In genomic region chr13:44329701-44330100, GRCm38 (mm10) we compare ENCODE assay signal across 17 mouse cellular contexts.
DNase-seq lines count a peak whose midpoint lies in the region; ATAC-seq and TF ChIP-seq lines count a peak whose summit lies in the region.
"Had no signal": no experiment of that assay in that cellular context is flagged by ENCODE, and none has a peak within 500 bp of the region (broad histone marks: within the 10 kb centered on the region; RNA-seq: fewer than 3 reads in every experiment).

No protein-coding gene starts in this region.

- no peaks in the 10 kb centered on the region; the same call in none of the 2 replicates for H3K4me1 ChIP-seq in lung, embryonic 14.5 days (ENCODE audit: insufficient read depth)
- H3K4me1 ChIP-seq in limb, embryonic 10.5 days = peaks cover 33% of the 10 kb centered on the region
- H3K4me1 ChIP-seq: midbrain, embryonic 13.5 days; neural tube, embryonic 12.5 days had no signal

- no peaks in the 10 kb centered on the region for H3K9me3 ChIP-seq in lung, embryonic 14.5 days (ENCODE audit: low read depth, low read length)
- no peaks in the 10 kb centered on the region for H3K9me3 ChIP-seq in limb, embryonic 10.5 days (replicated peaks)
- H3K9me3 ChIP-seq: embryonic facial prominence, embryonic 12.5 days; midbrain, embryonic 13.5 days; neural tube, embryonic 12.5 days had no signal

- H3K27ac ChIP-seq in lung, embryonic 14.5 days (ENCODE audit: low read depth) = no peak overlapping the region
- H3K27ac ChIP-seq in limb, embryonic 10.5 days = peak overlapping the region; percentile 37
- H3K27ac ChIP-seq: hindbrain, embryonic 14.5 days; midbrain, embryonic 13.5 days; neural tube, embryonic 12.5 days had no signal

- no peak for TF ChIP-seq CTCF in lung, embryonic 14.5 days (IDR thresholded peaks at IDR 0.05; ENCODE audit: low read depth)

- no peak overlapping the region for H3K4me2 ChIP-seq in lung, embryonic 14.5 days
- H3K4me2 ChIP-seq: embryonic facial prominence, embryonic 12.5 days; hindbrain, embryonic 14.5 days; midbrain, embryonic 13.5 days; neural tube, embryonic 12.5 days had no signal

- H3K27me3 ChIP-seq in lung, embryonic 14.5 days (ENCODE audit: insufficient read depth, low read length) = no peaks in the 10 kb centered on the region
- no peaks in the 10 kb centered on the region for H3K27me3 ChIP-seq in limb, embryonic 10.5 days (ENCODE audit: low read depth, poor library complexity, severe bottlenecking)
- H3K27me3 ChIP-seq: embryonic facial prominence, embryonic 12.5 days; midbrain, embryonic 13.5 days; neural tube, embryonic 12.5 days had no signal

- intact Hi-C loops in heart, postnatal 25 days (cut with DNase I) = no loop called here

- peak; percentile 60 for DNase-seq in lung, embryonic 14.5 days
- DNase-seq in lung, adult 18-20 months = no peak
- peak; percentile 51 for DNase-seq in forelimb bud, embryonic 11.5 days (ENCODE audit: low read depth, low spot score)
- peak; percentile 27 for DNase-seq in heart, postnatal 25 days (ENCODE audit: low spot score)
- peak; percentile 60 for DNase-seq in limb, embryonic 10.5 days (ENCODE audit: low spot score)
- no peak for DNase-seq in frontal cortex, postnatal 14 days (ENCODE audit: low spot score in 2 of 2)
- no peak for DNase-seq in retina, embryonic 14.5 days (ENCODE audit: low spot score)
- no peak for DNase-seq in MN1 (ENCODE audit: low spot score)
- DNase-seq: adrenal gland, postnatal 25 days; cerebellum, adult 11 months; right cerebral cortex, adult 18-20 months; thymus, adult 18-20 months had no signal

- WGBS in lung, embryonic 14.5 days = 47% methylated on average over 10 of the region's 10 CpGs
- 12% methylated on average over 10 of the region's 10 CpGs for WGBS in limb, embryonic 10.5 days

- no peak for ATAC-seq in lung, embryonic 14.5 days (ENCODE audit: insufficient read depth)
- ATAC-seq: forebrain, embryonic 16.5 days; midbrain, embryonic 13.5 days had no signal

- H3K4me3 ChIP-seq in lung, embryonic 14.5 days (ENCODE audit: low read depth, low read length) = no peak overlapping the region
- no peak overlapping the region; the same call in 1 of the 2 replicates for H3K4me3 ChIP-seq in limb, embryonic 10.5 days
- H3K4me3 ChIP-seq: embryonic facial prominence, embryonic 12.5 days; midbrain, embryonic 13.5 days; neural tube, embryonic 12.5 days had no signal

- no peak overlapping the region for H3K9ac ChIP-seq in lung, embryonic 14.5 days
- H3K9ac ChIP-seq: embryonic facial prominence, embryonic 12.5 days; hindbrain, embryonic 14.5 days; midbrain, embryonic 13.5 days; neural tube, embryonic 12.5 days had no signal

- no peaks in the 10 kb centered on the region for H3K36me3 ChIP-seq in lung, embryonic 14.5 days (ENCODE audit: insufficient read depth)
- H3K36me3 ChIP-seq in limb, embryonic 10.5 days = no peaks in the 10 kb centered on the region
- H3K36me3 ChIP-seq: embryonic facial prominence, embryonic 12.5 days; midbrain, embryonic 13.5 days; neural tube, embryonic 12.5 days had no signal

Comparison
In these comparisons a context has a peak if more than half of its experiments do, and no peak if none do; other contexts are left out.
1. DNase-seq: peak in lung, embryonic 14.5 days (single experiment), forelimb bud, embryonic 11.5 days (single experiment), heart, postnatal 25 days (single experiment) and limb, embryonic 10.5 days (single experiment); none in lung, adult 18-20 months (0 of 2), frontal cortex, postnatal 14 days (0 of 2), retina, embryonic 14.5 days (single experiment) and MN1 (single experiment).